Mouse (Mus musculus) embryo, embryonic 10.5 days (tissue): ENCODE measurements around the gene Mthfsd.

ENCODE experiments used
- DNase-seq: peaks from one replicate; pipeline ENCODE4 v3.0.0-alpha.2; 2015; ENCODE audit warnings: low spot score

Mthfsd gene

DNA sequence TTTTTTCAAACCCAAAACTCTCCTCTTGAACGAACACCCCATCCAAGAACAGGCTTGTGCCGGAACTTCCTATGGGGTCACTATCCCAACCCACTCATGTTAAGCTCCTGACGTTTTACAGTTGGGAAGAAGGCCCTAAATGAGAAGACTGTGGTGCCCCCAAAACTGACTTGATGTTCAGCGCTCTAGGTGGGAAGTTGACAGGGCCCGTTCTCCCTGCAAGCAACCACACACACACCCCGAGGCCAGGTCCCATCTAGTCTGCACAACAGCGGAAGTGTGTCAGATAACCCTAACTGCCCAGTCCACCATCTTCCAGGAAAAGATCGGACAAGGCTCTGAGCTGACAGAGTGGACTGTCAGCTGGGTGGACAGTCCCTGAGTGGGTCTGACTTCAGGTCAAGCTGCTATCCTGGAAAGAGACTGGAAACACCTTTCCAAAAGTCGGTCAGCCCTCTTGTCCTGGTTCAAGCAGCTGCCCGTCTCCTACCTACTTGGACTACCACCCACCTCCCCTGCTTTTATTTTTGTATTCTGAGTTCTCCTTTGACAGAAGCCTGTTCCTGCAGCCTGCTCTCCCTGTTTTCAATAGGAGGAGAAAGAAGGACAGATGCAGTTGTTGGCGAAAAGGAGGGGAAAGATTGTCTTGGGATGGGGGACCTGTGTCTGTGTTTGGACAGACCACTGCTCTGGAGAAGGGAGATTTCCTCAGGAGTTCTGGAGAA lies 35.6 kb downstream of the Mthfsd start:
- peak; percentile 33 for DNase-seq

GRCm38 (mm10) chr8:121071454-121071853 lies 36.7 kb downstream of the Mthfsd start:
- peak; percentile 63 for DNase-seq

DNA sequence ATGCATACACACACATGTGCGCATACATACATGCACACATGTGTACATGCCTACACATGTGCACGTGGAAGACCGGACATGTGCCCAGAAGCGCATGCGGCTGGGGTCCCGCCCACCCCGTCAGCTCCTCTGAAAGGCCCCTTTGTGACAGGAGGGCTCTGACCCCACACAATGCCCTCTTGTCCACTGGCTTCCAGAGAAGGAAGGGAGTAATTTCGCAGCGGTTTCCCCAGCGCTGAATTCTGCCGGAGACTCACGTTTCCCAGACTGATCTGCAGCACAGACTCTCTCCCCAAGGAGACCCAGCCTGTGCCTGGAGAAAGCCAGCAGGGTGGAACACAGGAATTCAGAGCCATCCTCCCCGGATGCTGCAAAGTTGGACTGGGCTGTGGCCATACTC lies 44.5 kb downstream of the Mthfsd start:
- peak; percentile 63 for DNase-seq

DNA sequence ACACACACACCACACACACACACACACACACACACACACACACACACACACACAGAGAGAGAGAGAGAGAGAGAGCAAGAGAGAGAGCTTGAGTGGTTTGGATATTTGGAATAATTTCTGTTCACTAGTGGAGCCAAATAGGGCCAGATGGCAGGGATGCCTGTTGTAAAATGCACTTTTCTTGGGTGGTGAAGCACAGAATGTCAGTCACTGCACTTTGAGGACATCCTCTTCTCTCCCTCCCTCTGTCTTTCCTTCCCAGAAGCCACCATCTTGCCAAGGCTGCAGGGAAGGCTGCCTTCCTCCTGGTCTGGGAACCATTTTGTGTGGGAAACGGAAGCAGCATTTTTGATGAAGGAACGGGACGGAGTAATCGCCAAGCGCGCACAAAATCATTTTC lies 45.7 kb downstream of the Mthfsd start:
- no peak for DNase-seq

DNA sequence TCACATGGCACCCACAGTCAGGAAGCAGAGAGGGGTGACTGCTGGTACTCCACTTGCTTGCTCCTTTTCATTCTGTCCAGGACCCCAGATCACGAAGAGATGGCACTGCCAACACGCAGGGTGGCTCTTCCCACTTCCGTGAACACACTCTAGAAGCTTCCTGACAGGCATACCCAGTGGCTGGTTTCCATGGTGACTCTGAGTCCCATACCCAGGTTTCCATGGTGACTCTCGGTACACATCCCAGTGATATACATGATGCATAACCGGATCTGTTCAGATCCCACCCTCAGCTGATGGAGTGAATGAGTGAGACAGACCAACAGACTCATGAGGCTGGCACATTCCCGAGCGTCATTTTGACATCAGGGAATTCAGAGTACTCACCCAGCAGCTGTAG lies 49.1 kb downstream of the Mthfsd start:
- no peak for DNase-seq

DNA sequence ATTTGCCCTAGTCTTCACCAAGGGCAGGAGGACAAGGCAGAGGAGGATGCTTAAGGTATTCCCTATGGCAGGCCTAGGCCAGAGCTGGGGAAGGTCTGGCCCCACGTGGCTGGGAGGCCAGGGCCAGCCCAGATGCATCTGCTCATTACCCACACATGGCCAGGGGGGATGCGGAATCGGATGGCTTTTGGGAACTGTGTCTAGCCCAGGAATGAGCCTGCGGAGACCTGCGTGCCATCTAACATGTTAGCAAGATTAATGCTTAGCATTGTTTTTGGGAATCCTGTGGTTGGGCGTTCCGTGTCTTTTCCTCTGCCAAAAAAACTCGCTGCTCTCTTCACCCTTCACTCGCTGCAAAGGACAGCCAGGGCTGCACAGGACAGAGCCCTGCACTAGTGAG lies 50.1 kb downstream of the Mthfsd start:
- no peak for DNase-seq

DNA sequence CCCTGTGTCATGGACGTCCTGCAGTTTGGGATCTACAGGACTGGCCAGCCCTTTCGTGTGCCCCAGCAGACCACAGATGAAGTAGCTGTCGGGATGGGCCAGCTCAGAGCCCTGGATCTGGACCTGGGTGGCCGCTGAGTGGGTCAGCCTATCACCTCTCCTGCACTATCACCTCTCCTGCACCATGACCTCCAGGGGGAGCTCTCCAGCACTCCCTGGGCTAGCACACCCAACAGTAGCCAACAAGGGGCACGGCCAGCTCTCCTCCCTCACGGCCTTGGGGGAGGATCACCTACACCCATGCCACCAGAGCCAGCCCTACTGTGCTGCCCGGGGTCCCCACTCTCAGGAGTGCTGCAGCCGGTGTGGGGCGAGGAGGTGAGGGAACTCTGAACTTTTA lies 60.8 kb downstream of the Mthfsd start:
- no peak for DNase-seq

DNA sequence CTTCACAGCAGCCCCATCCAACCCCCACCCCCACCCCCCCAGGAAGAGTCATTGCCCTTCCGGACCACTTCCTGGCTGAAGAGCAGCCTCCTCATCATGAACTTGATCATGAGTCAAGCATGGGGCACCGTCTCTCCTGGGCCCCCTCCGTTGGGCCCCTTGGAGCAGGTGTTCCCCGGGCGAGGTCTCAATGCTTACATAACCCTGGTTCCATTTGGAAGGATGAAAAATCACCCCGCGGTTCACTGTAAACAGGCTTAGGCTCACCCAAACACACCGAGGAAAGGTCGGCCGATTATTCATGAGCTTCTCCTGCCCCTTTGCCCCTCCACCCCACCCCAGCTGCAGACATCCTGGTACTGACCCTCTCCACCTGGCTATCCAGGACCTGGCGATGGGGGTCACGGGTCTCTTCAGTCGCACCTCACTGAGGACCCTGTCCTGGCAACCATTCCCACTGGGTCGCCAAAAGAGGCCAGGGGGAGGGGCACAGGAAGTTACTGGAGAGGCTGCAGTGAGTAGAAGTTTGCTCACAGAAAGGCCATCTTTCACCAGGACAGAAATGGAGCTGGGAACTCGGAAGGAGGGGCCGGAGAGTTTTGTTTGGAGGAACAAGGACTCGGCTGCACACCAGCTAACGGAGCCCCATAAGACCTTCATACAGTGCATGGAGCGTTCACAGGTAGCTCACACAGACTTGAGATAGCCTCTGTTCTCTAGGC lies 64.3 kb downstream of the Mthfsd start:
- no peak for DNase-seq
